Mouse (Mus musculus): ENCODE data around the gene Tdrd3.
A peak's percentile ranks its signal among the peaks of the same experiment; 100 is the strongest.

Gene Tdrd3

GRCm38 (mm10) chr14:87455630-87456175 lies 39.3 kb downstream of the Tdrd3 start:
- DNase-seq, result no peak

DNA sequence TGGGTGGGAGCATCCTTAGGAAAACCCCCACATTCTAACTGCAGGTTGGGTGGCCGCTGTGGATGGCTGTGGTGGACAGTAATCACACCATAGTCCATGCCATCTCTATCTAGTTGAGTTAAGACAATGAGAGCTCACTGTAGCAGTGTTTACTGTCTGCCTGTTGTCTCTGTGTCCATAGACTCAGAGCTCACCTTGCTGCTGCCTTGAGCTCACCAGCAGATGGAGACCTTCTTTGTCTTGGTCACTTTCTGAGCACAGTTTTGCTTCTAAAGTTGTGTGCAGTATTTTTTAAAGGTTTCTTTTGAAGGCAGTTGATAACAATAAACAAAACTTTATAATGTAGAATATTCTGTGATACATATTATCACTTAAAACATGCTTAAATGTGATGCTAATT lies 43.3 kb downstream of the Tdrd3 start:
- DNase-seq, result no peak

- no peak for DNase-seq
Measured at GRCm38 (mm10) chr14:87461543-87461942, 45.1 kb downstream of the Tdrd3 start.

DNA sequence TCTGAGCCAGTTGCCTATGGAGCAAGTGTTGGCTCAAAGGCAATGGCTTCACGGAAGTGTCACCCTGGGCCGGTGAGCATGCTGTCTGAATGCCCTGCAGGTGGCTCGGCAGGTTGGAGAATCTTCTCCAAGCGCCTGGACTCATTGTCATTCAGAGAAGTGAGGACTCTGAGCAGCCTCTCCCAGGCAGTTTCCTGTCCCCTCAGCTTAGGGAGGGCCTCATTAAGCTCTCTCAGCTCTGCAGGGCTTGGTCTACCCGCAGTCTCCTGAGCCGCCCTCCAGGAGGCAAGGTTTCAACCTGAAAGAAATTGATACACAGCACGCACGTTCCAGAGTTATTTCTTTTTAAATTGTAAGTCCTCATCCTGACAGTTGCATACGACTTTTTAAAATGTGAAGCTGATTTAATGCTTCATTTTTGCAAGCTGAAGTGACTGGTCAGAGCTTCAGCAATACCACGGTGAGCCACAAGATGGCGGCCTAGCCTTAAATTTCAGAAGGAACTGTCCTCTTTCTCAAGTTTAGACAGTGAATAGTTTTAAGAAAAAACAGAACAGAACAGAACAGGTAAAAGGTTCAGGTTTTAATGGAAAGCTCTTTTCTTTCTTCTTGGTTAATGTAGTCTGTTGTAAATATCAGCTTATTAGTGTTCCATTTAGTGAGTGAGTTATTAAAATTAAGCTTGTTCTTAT lies 47.7 kb downstream of the Tdrd3 start:
- peak; percentile 74 for DNase-seq

DNA sequence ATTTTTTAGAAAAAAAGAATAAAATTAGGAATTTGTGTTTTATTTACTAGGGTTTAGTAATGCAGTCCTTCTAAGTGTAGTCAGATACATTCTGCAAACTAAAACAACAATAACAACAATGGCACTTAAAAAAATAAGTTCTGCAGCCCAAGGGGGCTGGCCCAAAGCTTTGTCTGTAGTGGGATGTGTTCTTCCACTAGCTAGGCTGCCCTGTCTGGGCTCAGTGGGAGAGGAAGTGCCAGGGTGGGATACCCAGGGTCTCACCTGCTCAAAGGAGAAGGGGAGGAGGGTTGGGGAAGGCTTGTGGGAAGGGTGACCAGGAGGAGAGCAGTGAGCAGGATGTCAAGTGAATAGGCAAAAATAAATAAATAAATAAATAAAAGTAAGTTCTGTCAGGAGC lies 48.2 kb downstream of the Tdrd3 start:
- DNase-seq, result no peak

DNA sequence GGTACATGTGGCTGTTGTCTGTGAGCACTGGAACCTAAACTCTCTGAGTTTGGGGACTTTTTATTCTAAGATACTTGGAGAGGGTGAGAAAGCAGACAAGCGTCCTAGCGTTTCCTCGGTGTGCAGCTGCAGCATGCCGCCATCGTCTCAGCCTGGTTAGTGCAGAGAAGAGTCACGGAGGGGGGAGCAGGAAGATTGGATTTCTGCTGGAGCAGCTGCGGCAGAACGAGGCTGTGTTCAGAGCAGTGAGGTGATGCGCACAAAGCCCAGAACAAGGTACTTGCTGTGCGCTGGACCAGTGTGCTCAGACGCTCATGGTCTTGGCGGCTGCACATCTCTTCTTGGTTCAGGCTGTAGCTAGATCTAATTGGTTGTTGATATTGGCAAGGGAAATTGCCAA lies 51.1 kb downstream of the Tdrd3 start:
- no peak for DNase-seq

DNA sequence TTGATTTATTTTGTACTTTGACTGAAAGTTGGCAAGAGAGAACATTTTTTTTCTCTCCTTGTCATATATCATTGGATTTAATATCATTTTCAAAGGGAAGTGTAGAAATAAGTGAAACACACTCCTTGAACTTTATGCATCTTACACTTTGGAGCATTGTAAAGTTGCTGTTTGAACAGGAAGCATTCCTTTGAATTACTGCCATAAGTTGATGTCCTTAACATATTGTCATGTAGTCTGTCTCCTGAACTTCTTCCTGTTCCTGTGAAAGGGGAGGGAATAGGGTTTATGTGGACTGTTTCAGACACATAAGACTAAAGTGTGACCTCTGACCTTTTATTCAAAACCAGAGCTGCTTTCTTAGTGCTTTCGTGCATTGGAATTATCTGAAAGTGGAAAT lies 55.1 kb downstream of the Tdrd3 start:
- DNase-seq, result no peak

GRCm38 (mm10) chr14:87472782-87473181 lies 56.3 kb downstream of the Tdrd3 start:
- no peak for DNase-seq

- DNase-seq, result no peak
Measured at GRCm38 (mm10) chr14:87475721-87476359, 59.4 kb downstream of the Tdrd3 start.

DNA sequence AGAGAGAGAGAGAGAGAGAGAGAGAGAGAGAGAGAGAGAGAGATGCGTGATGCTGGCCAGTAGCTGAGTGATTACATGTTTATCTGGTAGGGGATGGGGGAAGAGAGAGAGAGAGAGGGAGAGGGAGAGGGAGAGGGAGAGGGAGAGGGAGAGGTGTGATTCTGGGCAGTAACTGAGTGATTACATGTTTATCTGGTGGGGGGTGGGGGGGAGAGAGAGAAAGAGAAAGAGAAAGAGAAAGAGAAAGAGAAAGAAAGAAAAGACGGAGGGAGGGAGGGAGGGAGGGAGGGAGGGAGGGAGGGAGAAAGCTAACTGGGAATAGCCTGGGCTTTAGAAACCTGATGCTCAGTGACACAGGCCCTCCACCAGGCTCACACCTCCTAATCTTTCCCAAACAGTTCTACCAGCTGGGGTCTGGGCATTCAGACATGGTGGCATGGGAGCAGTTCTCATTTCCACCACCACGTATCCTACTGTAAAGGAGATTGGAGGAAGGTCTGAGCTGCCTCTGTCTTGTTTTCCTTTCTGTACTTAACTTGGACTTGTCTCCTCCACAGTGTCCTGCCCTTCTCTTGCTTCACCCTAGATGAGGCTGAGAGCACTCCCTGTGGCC lies 62.0 kb downstream of the Tdrd3 start:
- DNase-seq, result no peak

DNA sequence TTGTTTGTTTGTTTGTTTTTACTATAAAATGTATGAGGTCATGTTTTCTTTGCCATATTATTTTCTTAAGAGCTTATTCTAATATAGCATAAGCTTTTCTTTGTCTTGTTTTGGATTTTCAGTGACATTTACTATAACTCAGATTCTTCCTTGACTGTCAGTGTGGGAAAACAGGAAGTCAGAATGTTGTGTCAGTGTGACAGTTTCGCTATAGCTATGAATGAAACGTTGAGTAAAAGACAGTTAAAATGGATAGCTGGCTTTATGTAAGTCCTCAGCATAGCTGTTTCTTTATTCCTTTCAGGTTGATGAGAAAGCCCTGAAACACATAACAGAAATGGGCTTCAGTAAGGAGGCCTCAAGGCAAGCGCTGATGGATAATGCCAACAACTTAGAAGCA lies 69.4 kb downstream of the Tdrd3 start:
- no peak for DNase-seq

DNA sequence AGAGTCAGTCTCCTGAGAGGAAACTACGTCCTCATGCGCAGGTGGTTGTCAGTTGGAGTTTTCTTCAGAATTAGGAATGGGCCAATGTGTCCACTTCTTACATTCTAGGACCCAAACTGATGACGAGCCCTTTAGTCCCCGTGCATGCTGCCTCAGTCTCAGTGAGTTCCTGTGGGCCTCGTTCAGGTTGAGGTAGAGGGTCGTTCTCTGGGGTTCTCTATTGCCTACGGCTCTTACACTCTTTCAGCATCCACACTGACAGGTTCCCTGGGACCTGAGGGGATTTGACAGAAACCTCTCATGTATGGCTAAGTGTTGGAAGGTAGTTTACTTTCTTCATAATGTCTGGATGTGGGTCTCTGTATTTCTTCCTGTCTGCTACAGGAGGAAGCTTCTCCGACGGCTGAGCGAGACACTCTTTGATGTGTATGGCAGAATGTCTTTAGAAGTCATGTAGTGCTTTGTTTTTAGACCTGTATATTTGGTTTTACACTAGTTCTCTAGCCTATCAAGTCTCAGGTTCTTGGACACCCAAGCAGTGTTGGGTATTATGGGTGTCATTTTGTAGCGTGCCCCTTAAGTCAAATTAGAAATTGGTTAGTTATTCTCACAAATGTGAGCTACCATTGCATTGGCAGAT lies 81.6 kb downstream of the Tdrd3 start:
- DNase-seq, result no peak

DNA sequence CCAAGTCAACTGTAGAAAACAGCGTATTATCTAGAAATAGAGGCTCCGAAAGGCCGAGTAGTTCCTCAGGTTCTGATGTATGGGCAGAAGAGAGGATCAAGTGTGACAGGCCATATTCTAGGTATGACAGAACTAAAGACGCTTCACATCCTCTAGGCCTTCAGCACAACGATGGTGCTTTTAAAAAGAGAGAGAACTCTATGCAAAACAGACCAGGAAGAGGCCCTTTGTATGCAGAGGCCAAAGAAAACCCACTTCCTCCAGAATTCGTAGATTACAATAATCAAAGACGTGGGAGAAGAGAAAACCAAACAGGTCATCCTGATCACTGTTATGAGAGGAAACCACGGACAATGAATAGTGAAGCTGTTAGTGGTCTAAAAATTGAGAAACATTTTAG lies 89.5 kb downstream of the Tdrd3 start:
- no peak for DNase-seq

- DNase-seq, result no peak
Measured at GRCm38 (mm10) chr14:87515281-87515680, 98.8 kb downstream of the Tdrd3 start.

GRCm38 (mm10) chr14:87517381-87517780 lies 100.9 kb downstream of the Tdrd3 start:
- DNase-seq, result no peak

DNA sequence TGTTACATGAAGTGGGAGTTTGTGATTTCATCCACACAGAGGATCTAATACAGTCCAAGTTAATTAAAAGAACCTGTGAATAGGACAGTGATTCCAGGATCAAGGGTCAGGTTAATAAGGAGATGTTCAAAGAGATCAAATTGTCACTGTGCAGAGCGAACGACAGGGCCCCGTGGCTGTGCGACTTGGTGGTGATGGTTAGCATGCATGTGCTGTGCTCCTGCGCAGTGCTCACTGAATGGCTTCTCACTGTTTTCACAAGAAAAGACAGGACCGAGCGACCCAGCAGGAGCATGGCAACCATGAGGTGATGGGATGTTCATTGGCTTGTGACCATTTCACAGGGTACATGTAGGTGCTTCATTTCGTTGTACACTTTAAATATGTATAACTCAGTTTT lies 115.4 kb downstream of the Tdrd3 start:
- no peak for DNase-seq

GRCm38 (mm10) chr14:87537127-87537819 lies 120.8 kb downstream of the Tdrd3 start:
- no peak for DNase-seq

- no peak for DNase-seq
Measured at GRCm38 (mm10) chr14:87549986-87550385, 133.5 kb downstream of the Tdrd3 start.

DNA sequence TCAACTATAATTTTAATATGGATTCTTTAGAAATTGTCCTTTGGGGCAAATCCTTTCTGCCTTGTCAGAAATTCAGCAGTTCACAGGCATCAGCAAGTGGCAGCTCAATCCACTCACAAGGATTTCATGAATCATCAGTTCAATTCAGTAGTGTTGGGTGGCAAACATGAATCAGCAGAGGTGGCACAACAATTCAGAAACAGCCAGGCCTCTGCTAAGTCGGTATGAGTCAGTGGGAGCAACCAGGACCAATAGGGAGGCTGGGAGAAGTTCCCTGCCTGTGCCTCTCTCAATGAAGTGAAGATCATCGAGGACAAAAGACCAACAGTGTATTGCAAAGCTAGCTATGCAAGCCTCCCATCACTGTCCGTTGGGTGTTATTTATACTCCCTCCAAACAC lies 135.8 kb downstream of the Tdrd3 start:
- no peak for DNase-seq

GRCm38 (mm10) chr14:87563841-87564240 lies 147.4 kb downstream of the Tdrd3 start:
- no peak for DNase-seq

GRCm38 (mm10) chr14:87566211-87566610 lies 149.8 kb downstream of the Tdrd3 start:
- DNase-seq, result no peak

DNA sequence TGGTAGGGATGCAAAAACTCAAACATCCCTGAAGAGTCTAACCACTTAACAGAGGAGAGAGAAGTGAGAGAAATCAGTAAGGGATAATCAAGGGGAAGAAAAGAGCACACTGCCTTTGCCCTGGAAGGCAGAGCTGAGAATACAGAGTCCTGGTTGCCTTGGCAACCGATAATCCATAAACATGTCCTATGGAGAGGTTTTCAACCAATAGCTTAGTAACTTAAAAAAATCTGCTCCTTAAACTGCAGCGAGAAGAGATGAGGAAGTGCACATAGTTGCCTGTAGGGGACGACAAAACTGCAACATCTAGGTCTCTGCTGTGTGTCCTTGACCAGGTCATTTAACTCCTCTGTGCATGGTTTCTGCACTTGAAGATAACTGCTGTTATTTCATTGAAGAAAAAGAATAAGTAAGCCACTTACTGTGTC lies 150.6 kb downstream of the Tdrd3 start:
- no peak for DNase-seq

All from liver (tissue).